Mouse (Mus musculus) adrenal gland, postnatal 10 days (tissue): ENCODE measurements around the gene Ccdc158. TPM values are rescaled to one million over a fixed set of nuclear protein-coding genes. Genes with fewer than 3 reads are reported as not detected.

Experiments
- DNase-seq: peaks from one replicate; pipeline ENCODE4 v3.0.0; 2021; ENCODE audit warnings: mixed read lengths
- total RNA-seq, 2 experiments: library from RNA; stranded (reverse); gene quantifications; 2 replicates each; pipeline ENCODE4 v1.2.3; 2021

Ccdc158 gene
- total RNA-seq, 2 experiments from 2014 or later = 0.33 to 0.73 TPM

DNA sequence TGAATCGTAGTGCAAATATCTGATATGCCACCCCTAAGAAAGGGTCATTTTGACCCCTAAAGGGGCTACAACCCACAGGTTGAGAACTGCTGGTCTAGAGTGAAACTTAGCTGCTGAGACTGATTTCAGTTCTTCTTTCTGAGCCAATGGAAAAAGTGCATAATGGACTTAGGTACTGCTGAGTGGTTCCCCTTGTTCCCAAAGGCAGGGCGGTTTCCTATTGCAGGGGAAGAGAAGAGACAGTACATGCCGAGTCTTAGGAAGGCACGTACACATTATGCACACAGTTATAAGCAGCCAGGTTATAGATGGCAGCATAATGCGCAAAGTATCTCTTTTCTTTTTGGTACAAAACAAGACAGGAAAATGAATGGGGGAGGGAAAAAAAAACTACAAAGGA is 13.1 kb upstream of the Ccdc158 start:
- DNase-seq = no peak

DNA sequence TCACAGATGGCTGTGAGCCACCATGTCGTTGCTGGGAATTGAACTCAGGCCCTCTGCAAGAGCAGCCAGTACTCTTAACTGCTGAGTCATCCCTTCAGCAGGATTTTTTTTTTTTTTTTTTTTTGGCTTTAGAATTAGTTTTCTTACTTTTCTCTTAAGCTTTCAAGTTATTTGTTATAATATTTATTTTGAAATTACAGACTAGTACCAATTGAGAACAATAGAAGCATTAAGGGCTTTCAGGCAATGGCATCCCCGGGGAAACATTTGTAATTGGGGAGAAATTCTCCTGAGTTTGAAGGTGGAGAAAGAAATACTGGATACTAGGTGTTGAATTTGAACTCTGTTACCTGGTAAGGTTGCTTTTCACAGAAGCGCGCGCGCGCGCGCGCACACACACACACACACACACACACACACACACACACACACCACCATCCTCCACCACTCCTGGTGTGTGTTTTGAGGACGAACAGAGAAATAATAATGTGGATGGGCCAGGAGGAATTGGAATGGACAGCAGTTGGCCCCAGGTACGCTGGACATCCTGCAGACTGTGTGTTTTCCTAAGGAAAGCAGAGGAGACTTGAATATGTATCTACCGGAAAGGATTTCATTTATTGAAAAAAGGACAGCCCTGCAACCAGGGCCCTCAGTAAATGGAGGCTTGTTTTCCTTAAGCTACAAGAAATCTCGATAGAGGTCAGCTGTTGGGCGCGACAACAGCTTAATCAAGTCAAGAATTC is 9.8 kb upstream of the Ccdc158 start:
- DNase-seq = no peak

DNA sequence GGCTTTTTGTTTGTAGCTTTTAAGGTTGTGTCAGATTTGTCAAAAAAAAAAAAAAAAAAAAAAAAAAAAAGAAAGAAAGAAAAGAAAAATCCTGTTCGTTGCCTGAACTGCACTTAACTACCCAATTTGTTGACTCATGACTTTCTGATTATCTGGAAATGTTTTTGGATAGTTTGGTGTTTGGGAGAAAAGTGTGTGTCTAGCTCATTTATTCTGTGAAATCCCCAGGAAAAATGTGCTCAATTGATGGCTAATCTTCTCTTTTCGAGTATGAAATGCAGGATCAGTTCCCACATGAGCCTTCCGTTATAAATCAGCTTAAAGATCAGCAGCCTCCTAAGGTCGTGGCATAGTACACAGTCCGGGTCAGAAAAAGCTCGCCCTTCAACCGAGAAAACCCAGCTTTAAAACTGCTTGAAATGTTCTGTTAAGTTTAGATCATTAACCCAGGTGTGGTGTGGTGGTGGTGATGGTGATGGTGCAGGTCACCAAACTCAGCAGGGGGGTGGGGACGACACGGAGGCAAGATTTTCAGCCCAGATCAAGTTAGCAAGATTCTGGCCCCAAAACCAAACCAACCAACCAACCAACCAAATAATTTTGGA is 8.9 kb upstream of the Ccdc158 start:
- no peak for DNase-seq

DNA sequence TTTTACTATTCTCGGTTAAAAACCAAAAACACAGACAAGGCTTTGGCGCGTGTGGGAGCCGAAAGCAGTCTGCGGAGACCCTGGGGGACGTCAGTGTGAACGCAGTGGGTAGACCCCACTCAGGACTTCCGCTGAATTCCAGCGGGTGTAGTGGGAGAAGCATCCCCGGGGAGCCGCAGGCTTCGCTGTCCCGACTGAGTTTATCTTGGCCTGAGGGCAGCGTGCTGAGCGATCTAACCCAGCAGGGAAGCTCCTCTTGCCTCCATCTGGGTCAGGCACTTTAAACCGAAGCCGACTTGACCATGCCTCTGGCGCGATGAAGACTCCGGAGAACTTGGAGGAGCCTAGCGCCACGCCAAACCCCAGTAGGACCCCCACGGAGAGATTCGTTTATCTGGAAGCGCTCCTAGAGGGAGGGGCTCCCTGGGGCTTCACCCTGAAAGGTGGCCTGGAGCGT is 8.3 kb upstream of the Ccdc158 start, which contains the start of gene Shroom3:
Shroom3 (plus strand) TSS at position 85 of the 457 bp plus-strand sequence.
- peak; percentile 15 for DNase-seq

DNA sequence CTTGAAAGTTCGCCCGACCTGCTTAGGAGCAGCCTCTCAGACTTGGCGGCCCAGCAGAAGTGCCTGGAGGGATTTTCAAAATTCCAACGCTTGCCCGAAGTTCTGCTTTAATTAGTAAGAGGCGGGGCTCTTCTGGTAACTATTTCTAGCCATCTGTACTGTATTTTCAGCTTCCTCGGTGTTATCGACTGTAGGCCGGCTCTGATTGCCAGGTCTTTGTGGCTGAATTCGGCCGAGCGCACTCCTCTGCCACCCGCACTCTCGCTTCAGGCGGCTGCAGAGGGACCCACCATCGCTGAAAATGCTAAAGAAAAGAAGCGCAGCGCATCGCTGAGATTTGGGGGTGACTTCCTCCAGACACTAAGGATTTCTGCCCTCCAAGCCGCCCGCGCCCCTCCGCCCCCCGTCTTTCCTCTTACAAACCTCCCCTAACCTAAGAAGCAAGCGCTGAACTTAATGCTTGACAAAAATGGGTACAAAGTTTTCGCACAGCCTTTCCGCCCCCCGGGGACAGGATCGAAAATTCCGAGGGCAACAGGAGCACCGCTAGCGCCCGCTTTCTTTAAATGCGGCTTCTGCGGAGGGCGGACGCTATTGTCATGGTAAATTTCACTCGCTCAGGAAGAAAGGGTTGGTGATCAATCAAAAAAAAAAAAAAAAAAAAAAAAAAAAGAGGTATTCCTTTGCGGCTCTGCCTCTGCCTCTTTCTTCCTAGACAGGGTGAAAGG is 7.7 kb upstream of the Ccdc158 start:
- DNase-seq = peak; percentile 16

DNA sequence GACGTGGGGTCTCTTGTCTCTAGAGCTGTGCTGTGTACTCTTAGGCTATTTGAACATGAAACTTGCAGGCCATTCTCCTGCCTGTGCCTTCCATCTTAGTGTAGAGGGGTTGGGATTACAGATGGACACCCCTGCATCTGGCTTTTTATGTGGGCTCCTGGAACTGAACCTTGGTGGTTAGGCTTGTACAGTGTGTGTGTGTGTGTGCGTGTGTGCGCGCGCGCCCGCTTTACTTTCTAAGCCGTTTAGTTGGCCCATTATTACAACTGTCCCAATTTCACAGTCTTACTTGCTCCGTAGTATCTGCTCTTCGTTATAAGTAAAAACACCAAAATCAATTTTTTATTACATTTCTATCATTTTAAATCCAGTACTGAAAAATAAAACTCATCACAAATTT is 6.8 kb upstream of the Ccdc158 start:
- DNase-seq = no peak

DNA sequence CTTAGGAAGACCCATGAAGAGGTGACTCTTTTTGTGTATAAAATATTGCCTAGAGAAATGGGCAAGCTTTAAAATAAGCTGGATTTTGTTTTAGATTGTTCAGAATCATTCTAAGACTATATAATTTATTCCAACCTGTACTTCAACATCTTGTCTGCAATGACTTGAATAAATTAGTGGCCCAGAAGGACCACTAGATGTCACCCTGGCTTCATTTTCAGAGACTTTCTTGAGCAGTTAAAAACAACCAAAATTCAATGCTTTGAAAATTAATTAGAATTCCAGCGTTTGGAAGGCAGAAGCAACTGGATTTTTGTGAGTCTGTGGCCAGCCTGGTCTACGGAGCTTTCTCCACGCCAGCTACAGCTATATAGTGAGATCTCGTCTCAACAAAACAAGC is 4.4 kb upstream of the Ccdc158 start:
- DNase-seq = peak; percentile 37

DNA sequence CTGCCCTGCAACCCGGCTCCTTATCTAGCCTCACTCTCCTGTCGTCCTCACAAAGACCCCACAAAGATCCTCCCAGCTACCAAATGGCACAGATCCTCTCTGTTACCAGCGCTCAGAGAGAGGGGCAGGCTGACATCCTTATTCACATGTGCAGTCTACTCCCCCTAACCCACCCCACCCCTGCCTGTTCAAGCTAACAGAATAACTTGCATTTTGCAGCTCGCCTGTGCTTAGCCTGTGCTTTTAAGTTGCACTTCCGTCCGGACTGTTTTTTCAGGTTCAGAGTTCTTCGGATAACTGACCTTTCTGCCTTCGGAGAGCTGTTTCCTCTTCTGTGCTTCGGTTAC is 476 bp upstream of the Ccdc158 start:
- DNase-seq = no peak

DNA sequence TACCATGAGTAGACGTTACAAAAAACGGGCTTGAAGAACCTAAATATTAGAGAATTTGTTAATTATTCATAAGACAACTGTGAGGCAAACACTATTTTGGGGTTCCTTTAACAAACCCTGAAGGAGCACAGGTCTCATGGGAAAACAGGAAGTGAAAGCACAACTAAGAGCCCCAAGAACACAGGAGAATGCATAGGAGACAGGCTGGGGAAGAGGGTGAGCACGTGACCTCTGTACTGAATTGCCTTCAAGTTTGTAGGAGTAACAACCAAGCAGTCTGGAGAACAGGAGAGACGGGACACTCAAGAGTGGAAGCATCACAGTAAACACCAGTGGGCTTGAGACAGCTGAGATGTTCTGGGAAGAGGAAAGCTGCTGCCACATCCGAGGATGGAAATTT is 8.2 kb downstream of the Ccdc158 start:
- no peak for DNase-seq

DNA sequence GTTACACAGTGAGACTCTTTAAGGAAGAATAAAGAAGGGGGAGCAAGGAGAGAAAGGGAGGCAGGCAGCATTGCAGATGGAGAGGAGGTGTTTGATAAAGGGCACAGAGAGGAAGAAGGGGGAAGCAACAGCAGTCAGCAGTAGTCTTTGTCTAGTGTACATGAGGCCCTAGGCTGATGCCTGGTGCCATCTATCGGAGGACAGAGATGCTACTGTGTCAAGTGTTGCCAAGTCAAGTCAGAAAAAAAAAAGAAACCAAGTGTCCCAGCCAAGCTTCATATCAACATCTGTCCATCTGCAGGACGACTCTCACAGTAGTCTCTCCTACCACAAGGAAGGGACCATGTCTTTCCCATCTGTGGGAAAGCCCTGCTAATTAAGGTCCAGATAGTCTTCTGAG is 10.8 kb downstream of the Ccdc158 start:
- DNase-seq = no peak

DNA sequence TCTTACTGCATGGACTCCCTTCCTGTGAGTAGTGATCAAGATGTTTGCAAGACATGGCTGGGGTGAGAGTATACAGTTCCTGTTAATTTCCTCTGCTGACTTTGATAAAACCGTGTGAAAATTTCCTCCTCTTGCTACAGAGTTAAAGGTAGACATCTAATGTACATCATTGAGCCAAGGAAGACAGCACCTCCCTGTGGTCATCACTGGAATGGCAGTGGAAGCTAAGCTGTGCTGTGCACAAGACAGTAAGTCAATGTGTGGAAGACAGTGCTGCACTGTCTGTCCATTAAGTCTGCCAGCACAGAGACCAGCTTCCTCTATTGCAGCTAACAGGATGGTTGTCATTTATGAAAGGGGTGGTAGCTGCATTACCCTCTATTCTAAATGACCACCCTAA is 18.8 kb downstream of the Ccdc158 start:
- DNase-seq = peak; percentile 79

DNA sequence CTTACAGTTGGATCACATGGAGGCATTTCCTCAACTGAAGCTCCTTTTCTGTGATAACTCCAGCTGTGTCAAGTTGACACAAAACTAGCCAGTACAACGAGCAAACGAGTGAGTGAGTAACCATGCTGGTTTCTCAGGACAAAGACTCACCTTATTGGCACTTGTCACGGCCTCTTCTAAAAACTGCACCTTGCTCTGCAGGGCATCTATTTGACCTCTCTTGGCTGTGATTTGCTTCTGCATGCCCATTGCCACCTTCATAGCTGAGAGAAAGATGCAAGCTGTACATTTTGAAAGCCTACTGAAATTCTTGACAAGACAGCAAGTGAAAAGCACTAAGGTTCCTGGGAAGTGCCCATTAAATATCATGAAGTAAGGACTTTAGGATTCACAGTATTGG is 34.2 kb downstream of the Ccdc158 start:
- DNase-seq = no peak

DNA sequence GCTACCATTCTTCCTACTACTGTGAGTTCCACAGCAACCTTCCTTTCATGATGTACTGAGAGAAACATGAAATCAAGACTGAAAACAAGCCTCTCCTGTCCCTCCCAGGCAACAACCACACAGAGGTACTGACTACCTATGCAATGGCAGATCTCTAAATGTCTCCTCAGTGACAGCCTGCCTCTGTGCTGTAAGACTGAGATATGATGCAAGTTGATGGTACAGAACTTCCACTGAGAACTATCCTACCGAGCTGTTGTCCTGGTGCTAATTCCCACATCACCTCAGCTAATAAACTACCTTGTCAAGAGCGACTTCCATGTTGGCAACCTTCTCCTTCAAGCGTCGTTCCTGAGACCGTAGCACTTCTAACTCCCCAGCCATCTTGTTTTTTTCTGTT is 39.2 kb downstream of the Ccdc158 start:
- no peak for DNase-seq

DNA sequence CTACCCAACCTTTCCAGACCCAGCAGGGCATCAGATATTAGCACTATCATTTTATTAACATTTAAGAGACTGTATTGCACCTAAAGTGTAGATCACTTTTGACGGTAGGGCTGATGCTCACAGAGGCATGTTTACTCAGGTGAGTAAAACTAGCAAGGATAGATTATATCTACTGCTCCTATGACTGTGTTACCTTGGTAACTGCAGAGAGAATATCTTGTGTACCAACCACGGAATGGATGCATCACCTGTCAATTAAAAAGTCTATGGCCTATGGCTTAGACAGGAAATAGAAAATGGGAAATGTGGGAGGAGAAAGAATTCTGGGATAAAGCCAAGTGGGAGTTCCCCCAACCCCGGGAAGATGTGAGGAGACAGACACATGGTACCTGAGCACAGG is 40.2 kb downstream of the Ccdc158 start:
- DNase-seq = no peak

DNA sequence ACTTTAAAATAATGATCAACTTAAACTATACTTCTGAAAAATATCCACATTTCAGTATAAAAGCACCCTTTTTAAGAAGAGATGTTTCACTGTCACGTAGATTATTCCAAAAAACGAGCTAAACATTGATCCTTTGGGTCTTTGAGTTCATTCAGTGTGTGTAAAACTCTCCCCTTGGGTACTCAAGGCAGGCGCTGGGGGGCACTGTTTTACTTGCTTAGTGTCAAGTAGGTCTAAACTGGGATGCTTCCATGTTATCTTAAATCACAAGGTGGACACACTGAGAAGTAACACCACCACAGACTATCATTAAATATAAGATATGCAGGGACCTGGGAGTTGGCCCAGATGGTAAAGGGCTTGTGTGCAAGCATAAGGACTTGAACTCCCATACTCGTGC is 41.5 kb downstream of the Ccdc158 start:
- DNase-seq = no peak

DNA sequence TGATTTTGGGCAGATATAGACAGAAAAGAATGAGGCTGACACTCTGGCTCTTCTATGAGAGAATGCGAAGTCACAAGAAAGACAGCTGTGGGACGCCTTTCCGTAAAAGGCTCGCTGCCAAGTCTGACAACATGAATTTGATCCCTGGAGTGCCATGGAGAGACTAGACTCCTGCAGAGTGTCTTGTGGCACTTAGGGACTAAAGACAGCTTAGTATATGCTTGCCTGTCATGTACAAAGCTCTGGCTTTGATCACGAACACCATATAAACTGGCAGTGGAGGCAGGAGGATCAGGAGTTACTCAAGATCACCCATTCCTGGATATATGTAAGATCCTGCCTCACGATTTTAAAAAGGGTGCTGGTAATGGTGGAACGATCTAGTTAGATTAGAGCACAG is 47.2 kb downstream of the Ccdc158 start:
- DNase-seq = peak; percentile 20

DNA sequence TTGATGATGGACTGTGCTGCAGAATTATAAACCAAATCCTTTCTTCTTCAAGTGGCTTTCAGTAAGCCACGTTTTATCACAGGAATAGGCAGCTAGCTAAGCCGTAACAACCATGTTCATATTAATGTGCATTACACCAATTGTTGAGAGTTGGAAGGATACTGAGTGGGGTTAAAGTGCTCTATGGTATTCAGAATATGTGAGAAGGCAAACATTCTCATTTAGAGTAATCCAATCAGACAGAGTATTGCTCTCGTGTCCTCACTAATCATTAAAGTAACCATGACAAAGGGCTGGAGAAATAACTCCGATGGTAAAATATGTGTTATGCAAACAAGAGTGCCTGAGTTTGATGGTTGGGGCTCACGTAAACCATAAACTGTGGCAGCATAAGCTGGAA is 53.2 kb downstream of the Ccdc158 start:
- no peak for DNase-seq

DNA sequence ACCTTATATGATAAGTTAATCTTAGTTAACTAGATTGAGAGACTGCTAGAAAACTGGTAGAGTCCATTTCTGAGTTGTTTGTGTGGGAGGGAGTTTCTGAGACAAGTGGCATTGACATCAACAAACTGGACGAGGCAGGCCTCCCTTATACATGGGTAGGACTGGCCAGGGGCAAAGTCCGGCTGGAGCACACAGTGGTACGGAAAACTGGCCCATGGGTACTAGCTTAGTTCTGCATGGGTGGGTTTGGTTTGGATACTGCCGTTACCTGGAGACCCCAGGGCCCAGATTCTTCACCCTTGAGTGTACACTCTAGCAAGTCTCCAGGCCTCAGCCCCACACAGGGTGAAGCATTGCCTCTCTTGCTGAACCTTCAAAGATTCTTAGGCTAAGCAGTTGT is 62.3 kb downstream of the Ccdc158 start:
- DNase-seq = no peak

DNA sequence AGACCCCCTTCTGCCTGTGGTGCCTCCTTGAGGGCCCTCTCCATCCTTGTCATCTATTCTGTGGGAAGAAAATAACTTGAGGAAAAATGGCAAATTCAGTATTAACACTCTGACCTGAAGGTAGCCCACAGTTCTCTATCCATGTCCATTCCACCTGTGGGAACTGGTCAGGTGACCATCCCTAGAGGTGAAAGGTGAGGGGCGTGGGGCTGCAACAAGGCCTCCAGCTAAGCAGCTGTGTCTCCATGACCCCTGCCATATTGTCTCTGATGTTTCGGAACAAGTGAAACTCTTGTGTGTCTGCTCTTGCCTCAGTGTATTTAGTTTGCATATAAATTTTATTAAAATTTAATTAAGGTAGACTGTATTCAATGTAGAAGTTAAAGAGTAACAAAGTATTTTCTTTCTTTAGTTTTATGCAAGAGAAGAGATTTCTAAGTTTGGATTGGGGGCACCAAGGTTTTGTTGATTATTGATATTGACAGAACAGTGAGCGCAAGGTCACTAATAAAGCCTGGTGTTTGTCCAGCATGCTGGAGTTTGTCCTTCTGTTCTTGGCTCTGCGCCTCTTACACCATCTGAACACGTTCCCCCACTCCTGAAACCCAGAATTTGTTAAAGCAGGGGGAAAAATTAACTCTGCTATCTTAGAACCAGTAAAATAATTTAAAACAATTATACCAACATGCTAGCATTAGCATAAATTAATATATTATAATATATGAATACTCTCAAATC is 67.4 kb downstream of the Ccdc158 start:
- DNase-seq = no peak

DNA sequence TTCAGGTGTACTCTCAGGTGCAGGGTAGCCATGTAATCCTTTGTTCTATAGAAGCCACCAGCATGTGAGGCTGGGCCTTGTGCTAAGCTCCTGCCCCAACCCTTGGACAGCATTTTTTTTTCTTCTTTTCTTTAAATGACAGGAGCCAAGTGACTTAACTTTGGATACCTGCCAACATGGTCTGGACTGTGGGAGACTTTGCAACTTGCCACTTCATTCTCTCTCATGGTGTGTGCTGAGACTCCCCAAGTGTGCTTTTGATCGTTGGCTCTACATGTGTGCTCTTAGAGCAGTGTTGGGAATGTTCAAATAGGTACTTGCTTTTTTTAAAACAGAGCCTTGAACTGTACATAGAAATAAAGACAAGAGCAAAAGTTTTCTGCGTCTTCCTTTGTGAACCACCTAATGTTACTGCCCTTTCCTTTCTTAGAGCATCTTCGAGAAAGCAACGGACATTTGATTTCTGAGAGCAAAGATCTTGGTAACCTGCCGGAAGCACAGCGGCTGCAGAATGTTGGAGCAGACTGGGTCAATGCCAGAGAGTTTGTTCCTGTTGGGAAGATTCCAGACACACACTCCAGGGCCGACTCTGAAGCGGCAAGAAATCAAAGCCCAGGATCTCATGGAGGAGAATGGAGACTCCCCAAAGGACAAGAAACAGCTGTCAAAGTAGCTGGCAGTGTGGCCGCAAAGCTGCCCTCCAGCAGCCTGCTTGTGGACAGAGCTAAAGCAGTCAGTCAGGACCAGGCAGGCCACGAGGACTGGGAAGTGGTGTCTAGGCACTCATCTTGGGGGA is 70.4 kb downstream of the Ccdc158 start:
- peak; percentile 58 for DNase-seq

DNA sequence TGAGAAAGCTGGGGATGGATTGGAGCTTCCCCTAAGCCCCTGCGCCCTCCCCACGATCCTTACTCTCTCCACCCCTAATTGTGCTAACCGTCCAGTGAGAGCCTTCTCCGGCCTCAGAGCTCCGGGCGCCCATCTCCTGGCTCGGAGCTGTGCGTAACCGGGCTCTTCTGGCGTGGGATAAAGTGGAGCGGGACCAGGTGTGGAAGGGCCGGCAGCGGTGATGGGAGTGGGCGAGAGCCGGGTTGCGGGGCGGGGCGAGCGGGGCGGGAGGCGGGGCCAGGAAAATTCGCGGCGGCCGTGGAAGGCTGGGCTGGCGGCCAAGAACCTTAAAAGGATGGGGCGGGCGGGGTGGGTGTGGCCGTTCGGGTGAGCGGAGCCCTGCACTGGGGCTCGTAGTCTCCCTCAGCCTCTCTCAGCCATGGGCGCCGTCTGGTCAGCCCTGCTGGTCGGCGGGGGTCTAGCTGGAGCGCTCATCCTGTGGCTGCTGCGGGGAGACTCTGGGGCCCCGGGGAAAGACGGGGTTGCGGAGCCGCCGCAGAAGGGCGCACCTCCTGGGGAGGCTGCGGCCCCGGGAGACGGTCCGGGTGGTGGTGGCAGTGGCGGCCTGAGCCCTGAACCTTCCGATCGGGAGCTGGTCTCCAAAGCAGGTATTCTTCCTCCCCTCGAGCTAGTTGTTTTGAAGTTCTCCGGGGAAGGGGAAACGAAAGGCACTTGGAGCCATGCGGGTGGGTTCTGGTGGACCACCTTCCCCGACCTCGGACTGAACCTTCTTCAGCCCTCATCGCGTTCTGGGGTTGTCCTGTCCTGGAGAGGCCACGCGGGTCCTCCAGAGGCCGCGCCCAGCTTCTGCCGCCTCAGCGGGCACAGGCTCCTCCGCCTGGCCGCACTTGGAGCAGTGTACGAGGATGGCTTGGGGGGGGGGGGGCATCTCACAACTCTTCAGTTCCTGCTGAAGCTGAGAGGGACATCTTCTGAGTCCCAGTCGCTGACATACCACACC is 72.1 kb downstream of the Ccdc158 start, which contains the start of gene Stbd1:
Stbd1 (plus strand) TSS at position 351 of the 1,000 bp plus-strand sequence.
- DNase-seq = peak; percentile 82
